Mouse (Mus musculus) testis, adult 2 months (tissue): ENCODE measurements at regions not wholly inside any gene's neighbourhood (a gene's known extent, or its start where the extent isn't known, plus 50 kb on each side); places are given as distances from the start of the nearest gene placed in this dataset.

Source experiments
- H3K27ac ChIP-seq: fragments of 200-500 bp; 2 replicates; pipeline ENCODE4 v1.5.1; 2012; ENCODE audit warnings: low read depth, low read length; ENCODE audit not compliant: control insufficient read depth, insufficient read depth
- H3K27me3 ChIP-seq: fragments of 200-500 bp; 2 replicates; pipeline ENCODE4 v1.6.1; 2012; ENCODE audit warnings: mild to moderate bottlenecking, low read length, moderate library complexity; ENCODE audit not compliant: control insufficient read depth, insufficient read depth
- H3K36me3 ChIP-seq: fragments of 200-500 bp; 2 replicates; pipeline ENCODE4 v1.6.1; 2012; ENCODE audit warnings: mild to moderate bottlenecking, low read length; ENCODE audit not compliant: control insufficient read depth, insufficient read depth
- H3K4me1 ChIP-seq: fragments of 200-500 bp; 2 replicates; pipeline ENCODE4 v1.6.1; 2012; ENCODE audit warnings: low read length; ENCODE audit not compliant: control insufficient read depth, insufficient read depth
- H3K4me3 ChIP-seq: fragments of 200-500 bp; 2 replicates; pipeline ENCODE4 v1.5.1; 2012; ENCODE audit warnings: low read depth, mild to moderate bottlenecking, low read length, moderate library complexity, mixed read lengths; ENCODE audit not compliant: control insufficient read depth
- CTCF ChIP-seq: fragments of 200-500 bp; IDR thresholded peaks from 2 replicates; pipeline ENCODE4 v1.5.1; 2012; ENCODE audit warnings: low read depth, mild to moderate bottlenecking, inconsistent platforms, low read length, moderate library complexity; ENCODE audit not compliant: control insufficient read depth, insufficient read depth, insufficient replicate concordance
- POLR2A ChIP-seq: fragments of 200-500 bp; IDR thresholded peaks from 2 replicates; pipeline ENCODE4 v1.6.1; 2012; ENCODE audit warnings: low read depth, mild to moderate bottlenecking, inconsistent platforms, low read length, moderate library complexity; ENCODE audit not compliant: control insufficient read depth

- no peaks in the 10 kb centered on the region for H3K4me1 ChIP-seq
Observed at GRCm38 (mm10) chr2:167740516-167741189, 51.0 kb upstream of the Tmem189 start.

More at GRCm38 (mm10) chr2:167740516-167741189, 51.0 kb upstream of the Tmem189 start:
- TF ChIP-seq POLR2A, result no peak
- no peak for TF ChIP-seq CTCF
- no peak overlapping the region for H3K4me3 ChIP-seq
- no peaks in the 10 kb centered on the region for H3K36me3 ChIP-seq
- H3K27ac ChIP-seq, result no peak overlapping the region
- no peaks in the 10 kb centered on the region for H3K27me3 ChIP-seq
